In the genomic region with DNA sequence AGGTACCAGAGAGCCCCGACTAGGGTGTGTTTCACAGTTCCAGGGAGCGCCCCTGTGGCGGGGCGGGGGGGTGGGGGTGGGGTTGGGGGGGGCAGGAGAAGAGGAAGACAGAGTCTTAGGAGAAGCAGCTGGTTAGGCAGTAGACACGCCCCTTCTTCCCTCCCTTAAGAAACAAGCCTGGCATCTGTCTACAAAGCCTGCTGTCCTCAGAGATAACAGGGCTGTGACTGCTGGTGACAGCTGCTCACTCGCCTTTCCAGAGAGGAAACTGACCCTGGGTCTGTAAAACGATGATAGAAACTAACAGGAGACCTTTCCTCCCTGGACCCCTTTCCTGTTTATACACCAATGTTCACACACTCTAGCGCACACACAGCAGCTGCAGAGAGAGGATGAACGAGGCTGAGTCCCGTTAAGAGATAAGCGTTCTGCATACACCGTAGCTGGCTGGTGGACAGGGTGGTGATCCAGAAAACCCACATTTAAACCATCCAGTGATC, we compare ENCODE assay signal across 8 mouse cellular contexts.
A peak's percentile ranks its signal among the peaks of the same experiment; 100 is the strongest.
DNase-seq lines count a peak whose midpoint lies in the region; ATAC-seq and TF ChIP-seq lines count a peak whose summit lies in the region.

No protein-coding gene starts in this region.

- no peaks in the 10 kb centered on the region for H3K36me3 ChIP-seq in embryonic facial prominence, embryonic 15.5 days
- H3K36me3 ChIP-seq in hindbrain, embryonic 14.5 days (replicated peaks; ENCODE audit: control insufficient read depth, insufficient read depth) = no peaks in the 10 kb centered on the region
- H3K36me3 ChIP-seq in lung, embryonic 14.5 days (ENCODE audit: insufficient read depth) = no peaks in the 10 kb centered on the region
- H3K36me3 ChIP-seq in stomach, postnatal 0 days (ENCODE audit: control insufficient read depth, insufficient read depth, low read length) = no peaks in the 10 kb centered on the region

- H3K4me3 ChIP-seq in gastrocnemius, adult 2 months = peak overlapping the region; percentile 35
- no peak overlapping the region for H3K4me3 ChIP-seq in embryonic facial prominence, embryonic 15.5 days (replicated peaks)
- no peak overlapping the region for H3K4me3 ChIP-seq in hindbrain, embryonic 14.5 days (replicated peaks; ENCODE audit: low read length)
- H3K4me3 ChIP-seq in lung, embryonic 14.5 days (ENCODE audit: low read depth, low read length) = no peak overlapping the region; the same call in 1 of the 2 replicates
- H3K4me3 ChIP-seq in stomach, postnatal 0 days (ENCODE audit: low read depth, low read length) = no peak overlapping the region

- H3K27ac ChIP-seq in gastrocnemius, adult 2 months = peak overlapping the region; percentile 81
- peak overlapping the region; percentile 82 for H3K27ac ChIP-seq in embryonic facial prominence, embryonic 15.5 days (replicated peaks)
- H3K27ac ChIP-seq in hindbrain, embryonic 14.5 days = 0 out of 2 replicates have a peak overlapping the region, but pooled peaks have one; percentile 16
- peak overlapping the region; percentile 89 for H3K27ac ChIP-seq in lung, embryonic 14.5 days (ENCODE audit: low read depth)
- H3K27ac ChIP-seq in stomach, postnatal 0 days (replicated peaks) = peak overlapping the region; percentile 88

- H3K9me3 ChIP-seq in embryonic facial prominence, embryonic 15.5 days (replicated peaks) = no peaks in the 10 kb centered on the region
- H3K9me3 ChIP-seq in hindbrain, embryonic 14.5 days (ENCODE audit: control insufficient read depth, low read length) = no peaks in the 10 kb centered on the region
- no peaks in the 10 kb centered on the region for H3K9me3 ChIP-seq in lung, embryonic 14.5 days (ENCODE audit: low read depth, low read length)
- H3K9me3 ChIP-seq in stomach, postnatal 0 days (ENCODE audit: control insufficient read depth, low read length) = no peaks in the 10 kb centered on the region

- no peak for TF ChIP-seq CTCF in gastrocnemius, adult 2 months (IDR thresholded peaks at IDR 0.05)
- no peak for TF ChIP-seq CTCF in lung, embryonic 14.5 days (IDR thresholded peaks at IDR 0.05; ENCODE audit: low read depth)
- TF ChIP-seq CTCF in stomach, postnatal 0 days (IDR thresholded peaks at IDR 0.05; ENCODE audit: low read depth) = no peak

- WGBS in embryonic facial prominence, embryonic 15.5 days = 41% methylated on average over 12 of the region's 12 CpGs
- WGBS in hindbrain, embryonic 14.5 days = 32% methylated on average over 11 of the region's 12 CpGs
- 3% methylated on average over 12 of the region's 12 CpGs for WGBS in lung, embryonic 14.5 days
- WGBS in stomach, postnatal 0 days = 10% methylated on average over 11 of the region's 12 CpGs

- no peaks in the 10 kb centered on the region for H3K27me3 ChIP-seq in embryonic facial prominence, embryonic 15.5 days
- no peaks in the 10 kb centered on the region for H3K27me3 ChIP-seq in hindbrain, embryonic 14.5 days (ENCODE audit: control insufficient read depth, insufficient read depth, low read length)
- H3K27me3 ChIP-seq in lung, embryonic 14.5 days (ENCODE audit: insufficient read depth, low read length) = no peaks in the 10 kb centered on the region
- H3K27me3 ChIP-seq in stomach, postnatal 0 days (ENCODE audit: control insufficient read depth, insufficient read depth, low read length) = no peaks in the 10 kb centered on the region

- peak; percentile 34; the same call in 1 of the 2 replicates for ATAC-seq in embryonic facial prominence, embryonic 15.5 days (ENCODE audit: insufficient number of reproducible peaks, low FRiP score, low TSS enrichment, low read depth)
- peak; percentile 28; the same call in 1 of the 2 replicates for ATAC-seq in hindbrain, embryonic 14.5 days (ENCODE audit: low FRiP score)
- peak; percentile 67 for ATAC-seq in lung, embryonic 14.5 days (ENCODE audit: insufficient read depth)
- ATAC-seq in stomach, postnatal 0 days (ENCODE audit: low FRiP score, low TSS enrichment) = peak; percentile 16; the same call in 1 of the 2 replicates

- DNase-seq in gastrocnemius, adult 2 months = no peak
- no peak for DNase-seq in gastrocnemius, adult 8-10 months (ENCODE audit: low spot score in 2 of 2)
- no peak for DNase-seq in hindbrain, embryonic 14.5 days (ENCODE audit: low spot score)
- peak; percentile 88 for DNase-seq in lung, embryonic 14.5 days
- DNase-seq in stomach, postnatal 0 days (ENCODE audit: low spot score) = no peak
- DNase-seq in layer of hippocampus, adult 11-12 months (ENCODE audit: low spot score) = no peak
- no peak for DNase-seq in left cerebral cortex, adult 18-20 months (ENCODE audit: low spot score in 2 of 2)

- peak overlapping the region; percentile 10; the same call in 1 of the 2 replicates for H3K4me2 ChIP-seq in embryonic facial prominence, embryonic 15.5 days (replicated peaks)
- no peak overlapping the region for H3K4me2 ChIP-seq in hindbrain, embryonic 14.5 days (replicated peaks)
- H3K4me2 ChIP-seq in lung, embryonic 14.5 days = peak overlapping the region; percentile 42
- peak overlapping the region; percentile 20; the same call in 1 of the 2 replicates for H3K4me2 ChIP-seq in stomach, postnatal 0 days (replicated peaks; ENCODE audit: low read depth)

- intact Hi-C loops in gastrocnemius, adult 2 months (cut with DNase I) = loop anchor here (2.0 kb wide), 1 partner anchor 27 kb away; no protein-coding TSS in a partner anchor

- peaks cover 53% of the 10 kb centered on the region for H3K4me1 ChIP-seq in embryonic facial prominence, embryonic 15.5 days
- peaks cover 13% of the 10 kb centered on the region for H3K4me1 ChIP-seq in hindbrain, embryonic 14.5 days (replicated peaks; ENCODE audit: control insufficient read depth, insufficient read depth, low read length)
- peaks cover 62% of the 10 kb centered on the region for H3K4me1 ChIP-seq in lung, embryonic 14.5 days (ENCODE audit: insufficient read depth)
- peaks cover 16% of the 10 kb centered on the region for H3K4me1 ChIP-seq in stomach, postnatal 0 days (replicated peaks; ENCODE audit: control insufficient read depth, insufficient read depth)

- no peak for TF ChIP-seq EP300 in stomach, postnatal 0 days (optimal IDR thresholded peaks at IDR 0.05)

- no peak overlapping the region for H3K9ac ChIP-seq in embryonic facial prominence, embryonic 15.5 days
- no peak overlapping the region for H3K9ac ChIP-seq in hindbrain, embryonic 14.5 days
- no peak overlapping the region for H3K9ac ChIP-seq in lung, embryonic 14.5 days
- no peak overlapping the region; the same call in 1 of the 2 replicates for H3K9ac ChIP-seq in stomach, postnatal 0 days (ENCODE audit: low read length)

Comparison
In these comparisons a context has a peak if more than half of its experiments do, and no peak if none do; other contexts are left out.
1. H3K27ac ChIP-seq: peak in every context shown above with its lines; median percentile 89 in lung, embryonic 14.5 days; 88 in stomach, postnatal 0 days; 82 in embryonic facial prominence, embryonic 15.5 days; 81 in gastrocnemius, adult 2 months; 16 in hindbrain, embryonic 14.5 days.
2. ATAC-seq: peak in every context shown above with its lines; median percentile 67 in lung, embryonic 14.5 days; 34 in embryonic facial prominence, embryonic 15.5 days; 28 in hindbrain, embryonic 14.5 days; 16 in stomach, postnatal 0 days.